Mouse (Mus musculus): ENCODE data around the gene Trip6. TPM values are rescaled to one million over a fixed set of nuclear protein-coding genes. Genes with fewer than 3 reads are reported as not detected.

Trip6 gene
- 14.2 and 15.1 TPM in 2 replicates for polyA plus RNA-seq (2012; rRNA removed)

DNA sequence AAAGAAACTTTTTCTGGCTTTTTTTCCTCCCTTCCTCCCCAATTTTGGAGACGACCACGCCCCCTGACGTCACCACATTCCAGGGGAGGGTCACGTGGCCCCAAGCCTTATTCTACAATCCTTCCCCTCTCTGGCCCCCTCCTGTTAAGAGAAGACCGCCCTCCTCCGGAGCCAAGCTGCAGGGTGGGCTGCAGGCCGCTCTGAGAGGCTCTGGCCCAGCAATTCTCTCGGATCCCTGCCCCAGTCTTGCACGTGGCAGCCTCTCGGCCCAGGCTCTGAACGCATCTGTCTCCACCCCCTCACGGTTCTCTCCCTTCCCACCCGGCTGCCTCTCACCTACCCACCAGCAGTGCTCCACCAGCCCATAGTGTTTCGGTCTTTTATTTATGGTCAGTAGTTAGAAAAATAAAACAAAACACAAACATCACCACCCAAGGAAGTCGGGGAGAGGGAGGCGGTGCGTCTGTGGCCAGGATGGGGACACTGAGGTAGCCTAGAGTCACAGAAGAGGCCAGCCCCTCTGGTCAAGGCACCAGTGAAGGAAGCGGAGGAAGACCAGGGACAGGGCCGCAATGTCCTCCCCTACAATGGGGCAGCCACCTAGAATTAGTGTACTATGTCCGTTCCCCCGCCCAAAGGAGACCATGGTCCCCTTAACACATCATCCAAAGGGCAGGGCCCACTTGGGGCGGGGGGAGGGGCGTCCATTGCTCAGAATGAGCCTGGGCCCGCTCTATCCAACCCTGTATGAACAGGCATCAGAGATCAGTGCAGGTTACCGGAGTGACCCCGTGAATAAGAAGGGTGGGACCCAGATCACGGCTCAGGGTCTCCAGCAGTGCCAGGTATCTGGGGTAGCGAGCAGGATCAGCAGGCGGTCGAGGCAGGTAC, at the start of gene Trip6:
TSS of gene Trip6 (minus strand) at position 212 of the 891 bp plus-strand sequence.

DNA sequence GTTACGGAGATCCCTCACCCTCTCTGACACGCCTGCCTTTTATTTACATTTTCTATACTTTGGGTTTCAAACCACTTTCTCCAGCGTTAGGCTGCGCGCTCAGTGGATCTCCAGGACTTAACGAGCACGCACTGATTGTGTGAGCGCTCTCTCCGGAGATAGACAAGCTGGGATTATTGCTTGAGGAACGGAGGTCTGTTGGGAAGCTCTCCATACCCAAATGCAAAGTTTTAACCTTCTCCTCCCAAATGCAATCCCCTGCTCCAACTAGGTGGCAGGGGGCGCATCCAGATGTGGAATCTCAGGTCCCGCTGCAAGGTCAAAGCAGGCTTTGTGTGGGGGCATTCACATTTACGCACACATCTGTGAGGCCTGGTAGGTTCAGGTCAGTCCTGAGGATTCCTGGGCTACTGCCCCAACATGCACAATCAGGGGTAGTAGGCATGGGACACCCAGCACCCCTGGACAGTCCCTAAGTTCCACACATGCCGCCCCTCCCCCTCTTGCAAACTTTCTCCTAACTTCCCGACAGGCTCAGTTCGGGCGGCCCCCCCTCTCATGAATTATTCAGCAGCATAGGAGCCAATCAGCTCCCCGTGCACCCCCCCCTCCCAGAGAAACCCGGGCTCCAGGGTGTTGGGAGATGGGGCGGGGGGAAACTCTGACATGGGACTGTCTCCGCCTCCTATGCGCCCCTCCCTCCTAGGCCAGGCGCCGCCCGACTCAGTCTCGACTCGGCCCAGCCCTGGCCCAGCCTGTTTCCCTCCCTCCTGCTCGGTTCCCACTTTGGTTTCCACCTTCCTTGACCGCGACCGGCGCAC, 35.4 kb upstream of the Trip6 start, which contains the start of gene Ephb4:
TSS of gene Ephb4 (plus strand) at position 726 of the 821 bp plus-strand sequence.

DNA sequence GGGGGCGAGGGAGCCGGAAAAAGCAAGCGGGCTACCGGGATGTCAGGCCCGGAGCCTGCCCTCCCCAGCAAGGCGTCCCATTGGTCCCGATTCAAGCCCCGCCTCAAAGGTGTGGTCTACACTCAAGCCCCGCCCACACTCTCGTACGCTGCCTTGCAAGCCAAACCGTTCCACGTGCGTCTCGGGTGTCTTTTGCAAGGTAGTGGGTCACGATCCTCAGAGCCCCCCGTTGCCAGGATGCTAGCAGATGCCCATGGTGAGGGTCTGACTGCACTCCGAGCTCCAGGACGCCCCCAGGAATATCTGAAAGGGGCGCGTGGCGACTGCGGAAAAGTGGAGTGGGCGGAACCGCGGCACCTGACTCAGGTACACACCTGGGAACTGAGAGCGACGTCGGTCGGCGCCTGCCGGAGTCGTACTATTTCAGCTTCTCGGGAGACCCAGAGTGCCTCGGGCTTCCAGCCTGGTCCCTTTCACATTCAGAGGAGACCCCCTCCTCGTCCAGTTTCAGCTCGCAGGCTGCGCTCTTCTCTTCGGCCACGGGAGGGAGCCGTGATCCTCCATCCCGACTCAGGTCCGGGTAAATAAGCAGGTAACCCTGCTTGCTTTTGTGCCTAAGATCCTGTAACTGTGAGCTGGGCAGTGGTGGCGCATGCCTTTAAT, 19.4 kb upstream of the Trip6 start, which contains the start of gene Slc12a9:
TSS of gene Slc12a9 (minus strand) at position 86 of the 663 bp plus-strand sequence.

DNA sequence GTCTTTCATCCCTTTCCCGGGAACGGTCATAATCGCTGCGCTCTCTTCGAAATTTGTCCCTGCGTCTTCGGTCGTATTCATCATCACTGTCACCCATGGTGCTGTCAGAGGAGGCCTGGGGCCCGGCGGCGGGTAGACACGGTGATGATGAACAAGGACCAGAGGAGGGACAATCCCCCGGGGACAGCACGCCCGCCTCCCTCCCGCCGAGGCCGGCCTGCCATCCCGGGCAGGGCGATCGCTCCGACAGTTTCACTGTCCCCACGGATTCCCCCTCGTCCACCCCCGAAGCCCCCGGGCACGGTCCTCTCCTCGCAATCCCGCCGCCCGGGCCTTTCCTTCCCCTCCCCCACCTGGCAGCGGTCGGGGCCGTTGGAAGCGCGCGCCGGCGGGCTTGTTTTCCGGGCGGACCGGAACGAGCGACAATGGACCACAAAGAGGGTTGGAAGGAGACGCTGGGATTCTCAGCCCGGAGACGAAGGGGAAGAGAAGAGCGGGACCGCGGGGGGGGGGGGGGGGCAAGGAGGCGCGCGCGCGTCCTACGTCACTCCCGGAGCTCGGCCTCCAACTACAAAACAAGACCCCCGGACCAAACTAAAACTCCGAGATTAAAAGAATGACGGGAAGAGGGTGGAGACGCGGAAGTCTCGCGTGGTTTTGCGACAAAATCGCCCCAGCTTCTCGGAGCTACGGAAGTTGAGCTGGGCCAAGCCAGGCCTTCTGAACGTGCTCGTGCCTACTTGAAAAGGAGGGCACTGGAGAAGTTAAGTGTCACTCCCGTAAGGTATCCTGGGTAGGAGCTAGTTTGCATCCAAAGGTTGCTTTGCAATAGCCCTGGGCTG, 6.9 kb downstream of the Trip6 start, which contains the start of gene Srrt:
TSS of gene Srrt (minus strand) at position 604 of the 842 bp plus-strand sequence.

DNA sequence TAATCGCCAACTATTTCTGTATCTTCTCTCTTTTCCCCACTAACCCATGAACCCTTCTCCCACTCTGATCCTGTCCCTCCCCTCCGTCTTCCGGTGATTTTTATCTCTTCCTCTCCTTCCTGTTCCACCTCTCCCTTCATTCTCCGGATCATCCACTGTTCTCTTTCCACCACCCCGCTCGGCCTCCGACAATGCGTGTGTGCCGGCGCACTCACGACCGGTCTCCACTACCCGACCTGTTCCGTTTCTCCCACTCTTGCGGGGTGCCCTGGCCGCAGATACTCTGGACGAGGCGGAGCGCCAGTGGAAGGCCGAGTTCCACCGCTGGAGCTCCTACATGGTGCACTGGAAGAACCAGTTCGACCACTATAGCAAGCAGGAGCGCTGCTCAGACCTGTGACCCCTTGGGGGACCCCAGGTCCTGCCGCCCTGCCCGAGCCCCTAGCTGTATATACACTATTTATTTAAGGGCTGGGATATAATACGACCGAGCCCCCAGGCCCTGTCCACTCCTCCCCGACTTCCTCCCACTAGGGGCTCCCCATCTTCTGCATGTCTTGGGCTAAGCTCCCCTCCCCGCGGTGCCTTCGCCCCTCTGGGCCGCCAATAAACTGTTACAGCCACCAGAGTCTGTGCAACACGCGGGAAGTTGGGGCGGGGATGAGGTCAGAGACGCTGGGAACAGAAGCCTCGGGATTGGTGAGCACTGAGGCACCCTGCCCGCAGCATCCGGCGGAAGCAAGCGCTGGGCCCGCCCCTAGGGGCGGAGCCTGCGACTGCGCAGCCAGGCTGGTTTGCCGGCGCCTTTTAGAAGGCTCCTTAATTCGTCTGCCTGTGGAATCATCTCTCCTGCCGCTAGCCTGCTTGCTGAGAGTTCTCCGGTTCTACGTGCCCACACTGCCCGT, 20.1 kb downstream of the Trip6 start, which contains the start of gene Ufsp1:
TSS of gene Ufsp1 (plus strand) at position 791 of the 905 bp plus-strand sequence.

DNA sequence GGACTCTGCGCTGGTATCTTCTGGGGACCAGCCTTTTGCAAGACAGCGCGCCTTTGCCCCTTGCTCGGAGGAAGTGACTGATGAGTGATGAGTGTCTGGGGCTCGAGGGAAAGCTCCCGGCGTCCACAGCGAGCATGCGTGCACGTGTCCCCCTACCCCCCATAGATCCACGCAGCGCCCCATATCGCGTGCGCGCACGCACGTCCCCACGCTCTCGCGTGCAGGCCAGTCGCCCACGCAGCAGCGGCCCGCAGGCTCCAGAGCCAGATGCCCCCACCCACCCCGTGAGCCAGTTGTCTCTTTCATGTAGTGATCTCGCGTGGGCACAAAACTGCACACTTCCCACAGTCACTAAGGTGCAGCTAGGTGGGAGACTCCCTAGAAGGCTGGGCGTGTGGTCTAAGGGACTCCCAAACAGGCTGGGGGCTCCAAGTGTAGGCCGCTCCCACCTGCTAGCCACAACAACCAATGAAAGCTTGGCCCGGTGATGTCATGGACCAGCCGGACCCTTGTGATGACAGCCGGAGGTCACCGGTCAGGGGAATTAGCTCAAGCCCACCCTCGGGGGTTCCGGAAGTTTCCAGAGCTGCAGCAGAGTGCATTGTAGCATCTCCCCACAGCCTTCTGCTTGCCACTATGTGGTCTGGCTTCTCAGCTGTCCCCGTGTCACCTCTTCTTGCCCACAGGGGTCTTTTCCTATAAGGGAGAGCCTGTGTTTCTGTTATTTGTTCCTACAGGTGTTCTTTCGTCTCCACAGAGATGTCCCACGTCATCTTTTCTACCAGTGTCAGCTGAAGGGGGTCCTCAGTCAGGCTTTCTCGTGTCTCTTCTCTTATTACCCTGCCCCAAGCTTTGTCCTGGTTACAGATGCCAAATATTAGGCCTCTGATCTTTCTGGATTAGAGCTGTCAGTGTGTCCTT, 26.9 kb downstream of the Trip6 start, which contains the start of gene Ache:
TSS of gene Ache (plus strand) at position 488 of the 921 bp plus-strand sequence.

Other genes starting within 250 kb of the Trip6 start
- 2.3 and 5.1 TPM in 2 replicates for gene Serpine1, start 242.1 kb downstream of the Trip6 start, polyA plus RNA-seq (2012; rRNA removed)
- 1.0 and 1.1 TPM in 2 replicates for gene Trim56, start 198.2 kb downstream of the Trip6 start, polyA plus RNA-seq (2012; rRNA removed)
- gene Muc3, start 165.1 kb downstream of the Trip6 start, polyA plus RNA-seq (2012; rRNA removed) = not detected in 2 replicates
- gene Muc3a, start 102.0 kb downstream of the Trip6 start, polyA plus RNA-seq (2012; rRNA removed) = 2.2 and 2.3 TPM in 2 replicates
- gene Ache, start 26.9 kb downstream of the Trip6 start, polyA plus RNA-seq (2012; rRNA removed) = 47.9 and 50.7 TPM in 2 replicates
- gene Ufsp1, start 19.8 kb downstream of the Trip6 start, polyA plus RNA-seq (2012; rRNA removed) = 14.0 and 15.7 TPM in 2 replicates
- gene Srrt, start 6.7 kb downstream of the Trip6 start, polyA plus RNA-seq (2012; rRNA removed) = 185 and 194 TPM in 2 replicates
- gene Slc12a9, start 19.2 kb upstream of the Trip6 start, polyA plus RNA-seq (2012; rRNA removed) = 31.4 and 33.2 TPM in 2 replicates
- gene Ephb4, start 35.7 kb upstream of the Trip6 start, polyA plus RNA-seq (2012; rRNA removed) = 8.0 and 9.6 TPM in 2 replicates
- 0.45 and 0.57 TPM in 2 replicates for gene Zan, start 162.7 kb upstream of the Trip6 start, polyA plus RNA-seq (2012; rRNA removed)
- 70.9 and 72.2 TPM in 2 replicates for gene Pop7, start 188.1 kb upstream of the Trip6 start, polyA plus RNA-seq (2012; rRNA removed)
- gene Gigyf1, start 204.1 kb upstream of the Trip6 start, polyA plus RNA-seq (2012; rRNA removed) = 50.1 and 51.6 TPM in 2 replicates
- not detected in 2 replicates for gene Epo, start 218.8 kb upstream of the Trip6 start, polyA plus RNA-seq (2012; rRNA removed)
- gene Gnb2, start 219.1 kb upstream of the Trip6 start, polyA plus RNA-seq (2012; rRNA removed) = 906 and 968 TPM in 2 replicates
- 310 and 353 TPM in 2 replicates for gene Actl6b, start 239.1 kb upstream of the Trip6 start, polyA plus RNA-seq (2012; rRNA removed)

Measured in central nervous system, embryonic 18 days (tissue).